Mouse (Mus musculus) cortical plate, adult 2 months (tissue): ENCODE data around the gene Cat.

ENCODE experiments used
- CTCF ChIP-seq: fragments of 200-500 bp; IDR thresholded peaks from 2 replicates; pipeline ENCODE4 v1.5.1; 2011; ENCODE audit warnings: mild to moderate bottlenecking, control low read depth, low read length; ENCODE audit not compliant: insufficient read depth; ENCODE audit errors: extremely low read depth
- POLR2A ChIP-seq: fragments of 200-500 bp; IDR thresholded peaks from 2 replicates; pipeline ENCODE4 v1.6.1; 2011; ENCODE audit warnings: mild to moderate bottlenecking, low read length, control low read depth; ENCODE audit not compliant: insufficient read depth; ENCODE audit errors: extremely low read depth

DNA sequence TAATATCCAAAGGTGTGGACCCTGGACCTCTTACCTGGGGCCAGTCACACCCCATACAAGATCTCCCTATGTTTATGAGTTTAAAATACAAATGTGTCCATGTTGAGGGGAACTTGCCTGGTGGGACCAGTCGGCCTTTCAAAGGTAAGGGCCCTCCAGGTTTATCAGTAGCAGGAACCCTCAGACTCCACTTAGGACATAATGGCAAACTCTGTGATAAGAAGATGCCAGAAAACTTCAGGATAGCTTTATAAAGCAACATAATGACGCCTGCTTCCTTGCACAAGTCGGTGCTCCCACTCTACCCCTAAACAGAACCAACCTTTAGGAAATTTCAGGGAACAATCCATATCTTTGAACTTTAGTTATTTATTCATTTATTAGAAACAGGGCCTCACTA lies 69.2 kb downstream of the Cat start:
- no peak for TF ChIP-seq CTCF
- no peak for TF ChIP-seq POLR2A
